In the genomic region with DNA sequence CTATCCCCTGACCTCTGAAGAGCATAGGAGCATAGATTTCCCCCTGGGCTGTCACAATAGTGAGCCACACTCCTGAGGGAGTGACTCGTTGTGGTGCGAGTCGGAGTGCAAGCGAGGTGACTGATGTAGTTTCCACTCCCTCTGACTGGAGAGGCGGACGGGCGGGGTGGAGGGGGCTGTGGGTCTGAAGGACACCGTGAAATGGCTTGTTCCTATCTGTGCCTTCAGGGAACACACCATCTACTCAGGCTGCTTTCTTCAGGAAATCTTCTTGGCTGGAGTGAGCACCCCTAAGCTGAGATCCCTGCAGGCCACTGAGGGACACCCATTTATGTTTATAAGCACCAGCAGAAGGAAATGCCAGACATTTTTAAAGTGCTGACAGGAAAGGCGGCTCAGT, we compare ENCODE assay signal across 10 mouse cellular contexts. TPM values are rescaled to one million over a fixed set of nuclear protein-coding genes. Genes with fewer than 3 reads are reported as not detected.
DNase-seq lines count a peak whose midpoint lies in the region; ATAC-seq and TF ChIP-seq lines count a peak whose summit lies in the region.
"Had no signal": no experiment of that assay in that cellular context is flagged by ENCODE, and none has a peak within 500 bp of the region (broad histone marks: within the 10 kb centered on the region; RNA-seq: fewer than 3 reads in every experiment).

No protein-coding gene starts in this region.

- peak overlapping the region; percentile 75 for H3K4me3 ChIP-seq in forebrain, embryonic 15.5 days
- peak overlapping the region; percentile 42; the same call in 1 of the 2 replicates for H3K4me3 ChIP-seq in limb, embryonic 10.5 days
- H3K4me3 ChIP-seq in stomach, postnatal 0 days (ENCODE audit: low read depth, low read length): no peak overlapping the region; the same call in 1 of the 2 replicates

- WGBS in forebrain, embryonic 15.5 days: 20% methylated on average over 9 of the region's 9 CpGs
- 7% methylated on average over 9 of the region's 9 CpGs for WGBS in limb, embryonic 10.5 days
- WGBS in stomach, postnatal 0 days: 27% methylated on average over 9 of the region's 9 CpGs

- no peaks in the 10 kb centered on the region; the same call in 1 of the 2 replicates for H3K36me3 ChIP-seq in forebrain, embryonic 15.5 days
- no peaks in the 10 kb centered on the region for H3K36me3 ChIP-seq in limb, embryonic 10.5 days
- no peaks in the 10 kb centered on the region for H3K36me3 ChIP-seq in stomach, postnatal 0 days (ENCODE audit: control insufficient read depth, insufficient read depth, low read length)

- peak; percentile 66 for DNase-seq in cerebellum, adult 11-12 months
- DNase-seq in cerebellum, adult 11 months: no peak
- peak; percentile 50 for DNase-seq in adrenal gland, postnatal 25 days
- DNase-seq in limb, embryonic 10.5 days (ENCODE audit: low spot score): no peak
- DNase-seq in stomach, postnatal 0 days (ENCODE audit: low spot score): no peak
- DNase-seq in urinary bladder, postnatal 10 days (ENCODE audit: low spot score): no peak

- peak; percentile 45; the same call in 1 of the 2 replicates for ATAC-seq in forebrain, embryonic 15.5 days (replicated peaks)
- no peak for ATAC-seq in stomach, postnatal 0 days (ENCODE audit: low FRiP score, low TSS enrichment)
- ATAC-seq in activated CD4-positive, CD25-positive, alpha-beta regulatory T cell, adult 4 months: no peak

- H3K27ac ChIP-seq in forebrain, embryonic 15.5 days (replicated peaks): peak overlapping the region; percentile 85
- H3K27ac ChIP-seq in limb, embryonic 10.5 days: no peak overlapping the region
- no peak overlapping the region for H3K27ac ChIP-seq in stomach, postnatal 0 days (replicated peaks)
- H3K27ac ChIP-seq: liver, embryonic 14.5 days had no signal

- no peak for TF ChIP-seq EP300 in stomach, postnatal 0 days (optimal IDR thresholded peaks at IDR 0.05)

- H3K4me1 ChIP-seq in forebrain, embryonic 15.5 days: peaks cover 35% of the 10 kb centered on the region
- peaks cover 16% of the 10 kb centered on the region for H3K4me1 ChIP-seq in limb, embryonic 10.5 days
- H3K4me1 ChIP-seq in stomach, postnatal 0 days (replicated peaks; ENCODE audit: control insufficient read depth, insufficient read depth): no peaks in the 10 kb centered on the region

- no peaks in the 10 kb centered on the region for H3K9me3 ChIP-seq in forebrain, embryonic 15.5 days
- no peaks in the 10 kb centered on the region for H3K9me3 ChIP-seq in limb, embryonic 10.5 days (replicated peaks)
- H3K9me3 ChIP-seq in stomach, postnatal 0 days (ENCODE audit: control insufficient read depth, low read length): no peaks in the 10 kb centered on the region

- TF ChIP-seq CTCF in stomach, postnatal 0 days (IDR thresholded peaks at IDR 0.05; ENCODE audit: low read depth): no peak

- H3K27me3 ChIP-seq in forebrain, embryonic 15.5 days: no peaks in the 10 kb centered on the region
- H3K27me3 ChIP-seq in limb, embryonic 10.5 days (ENCODE audit: low read depth, poor library complexity, severe bottlenecking): peaks cover 38% of the 10 kb centered on the region
- H3K27me3 ChIP-seq in stomach, postnatal 0 days (ENCODE audit: control insufficient read depth, insufficient read depth, low read length): peaks cover 2% of the 10 kb centered on the region; the same call in 1 of the 2 replicates

- H3K4me2 ChIP-seq in forebrain, embryonic 15.5 days (replicated peaks): peak overlapping the region; percentile 72
- peak overlapping the region; percentile 44; the same call in 1 of the 2 replicates for H3K4me2 ChIP-seq in stomach, postnatal 0 days (replicated peaks; ENCODE audit: low read depth)

- H3K9ac ChIP-seq in forebrain, embryonic 15.5 days (replicated peaks): peak overlapping the region; percentile 89
- H3K9ac ChIP-seq in stomach, postnatal 0 days (ENCODE audit: low read length): no peak overlapping the region
- H3K9ac ChIP-seq: liver, embryonic 14.5 days had no signal

RNA-seq across cellular contexts. Expression of gene 4930451I11Rik, which starts 8.7 kb away (rescaled TPM):
- not detected in 2 replicates for total RNA-seq in adrenal gland, postnatal 25 days (2021)
- not detected in 2 replicates for polyA plus RNA-seq in forebrain, embryonic 15.5 days (2015; fragmentation: Nextera tagmentation; extraction: Ambion mirVana)
- polyA plus RNA-seq in limb, embryonic 10.5 days (2016; fragmentation: Nextera tagmentation; extraction: Ambion mirVana): not detected in 2 replicates
- polyA plus RNA-seq in stomach, postnatal 0 days (2015; fragmentation: Nextera tagmentation; extraction: Ambion mirVana): not detected in 2 replicates
- polyA plus RNA-seq in activated CD4-positive, CD25-positive, alpha-beta regulatory T cell, adult 4 months (2017; shearing (Covaris generic)): not detected
- polyA plus RNA-seq: C2C12; liver, embryonic 14.5 days had no signal

RNA-seq across cellular contexts. Expression of gene Doc2a, which starts 24.5 kb away (rescaled TPM):
- 0.52 and 1.9 TPM in 2 replicates for total RNA-seq in adrenal gland, postnatal 25 days (2021)
- 9.0 and 9.1 TPM in 2 replicates for polyA plus RNA-seq in forebrain, embryonic 15.5 days (2015; fragmentation: Nextera tagmentation; extraction: Ambion mirVana)
- 1.0 and 1.9 TPM in 2 replicates for polyA plus RNA-seq in limb, embryonic 10.5 days (2016; fragmentation: Nextera tagmentation; extraction: Ambion mirVana)
- 0.15 and 0.41 TPM in 2 replicates for polyA plus RNA-seq in stomach, postnatal 0 days (2015; fragmentation: Nextera tagmentation; extraction: Ambion mirVana)
- not detected for polyA plus RNA-seq in activated CD4-positive, CD25-positive, alpha-beta regulatory T cell, adult 4 months (2017; shearing (Covaris generic))
- polyA plus RNA-seq: C2C12 had no signal

RNA-seq across cellular contexts. Expression of gene Fam57b, which starts 25.3 kb away (rescaled TPM):
- 17.2 and 17.3 TPM in 2 replicates for total RNA-seq in adrenal gland, postnatal 25 days (2021)
- 35.1 and 38.1 TPM in 2 replicates for polyA plus RNA-seq in forebrain, embryonic 15.5 days (2015; fragmentation: Nextera tagmentation; extraction: Ambion mirVana)
- 0.20 and 0.21 TPM in 2 replicates for polyA plus RNA-seq in limb, embryonic 10.5 days (2016; fragmentation: Nextera tagmentation; extraction: Ambion mirVana)
- 0.57 and 0.59 TPM in 2 replicates for polyA plus RNA-seq in stomach, postnatal 0 days (2015; fragmentation: Nextera tagmentation; extraction: Ambion mirVana)
- polyA plus RNA-seq in activated CD4-positive, CD25-positive, alpha-beta regulatory T cell, adult 4 months (2017; shearing (Covaris generic)): not detected

RNA-seq across cellular contexts. Expression of gene Ppp4c, which starts 30.4 kb away (rescaled TPM):
- total RNA-seq in adrenal gland, postnatal 25 days (2021): 91.5 and 101 TPM in 2 replicates
- 215 TPM in 2 replicates for polyA plus RNA-seq in forebrain, embryonic 15.5 days (2015; fragmentation: Nextera tagmentation; extraction: Ambion mirVana)
- polyA plus RNA-seq in limb, embryonic 10.5 days (2016; fragmentation: Nextera tagmentation; extraction: Ambion mirVana): 450 and 462 TPM in 2 replicates
- polyA plus RNA-seq in stomach, postnatal 0 days (2015; fragmentation: Nextera tagmentation; extraction: Ambion mirVana): 118 and 122 TPM in 2 replicates
- 100 to 1,000 TPM; 133 to 149 TPM for polyA plus RNA-seq in activated CD4-positive, CD25-positive, alpha-beta regulatory T cell, adult 4 months (2017; shearing (Covaris generic))

RNA-seq across cellular contexts. Expression of gene Hirip3, which starts 39.0 kb away (rescaled TPM):
- total RNA-seq in adrenal gland, postnatal 25 days (2021): 23.2 and 39.1 TPM in 2 replicates
- polyA plus RNA-seq in forebrain, embryonic 15.5 days (2015; fragmentation: Nextera tagmentation; extraction: Ambion mirVana): 30.7 and 31.8 TPM in 2 replicates
- 51.9 and 57.2 TPM in 2 replicates for polyA plus RNA-seq in limb, embryonic 10.5 days (2016; fragmentation: Nextera tagmentation; extraction: Ambion mirVana)
- 5.7 and 7.6 TPM in 2 replicates for polyA plus RNA-seq in stomach, postnatal 0 days (2015; fragmentation: Nextera tagmentation; extraction: Ambion mirVana)
- 10 to 100 TPM; 10.5 to 18.4 TPM for polyA plus RNA-seq in activated CD4-positive, CD25-positive, alpha-beta regulatory T cell, adult 4 months (2017; shearing (Covaris generic))

Comparison
In these comparisons a context has a peak if more than half of its experiments do, and no peak if none do; other contexts are left out.
1. DNase-seq: peak in cerebellum, adult 11-12 months (single experiment) and adrenal gland, postnatal 25 days (single experiment); none in cerebellum, adult 11 months (single experiment), limb, embryonic 10.5 days (single experiment), stomach, postnatal 0 days (single experiment) and urinary bladder, postnatal 10 days (single experiment).
2. RNA of gene Fam57b, which starts 25.3 kb away (polyA plus RNA-seq): 35.1 to 38.1 TPM in forebrain, embryonic 15.5 days; 0.57 to 0.59 TPM in stomach, postnatal 0 days, 0.20 to 0.21 TPM in limb, embryonic 10.5 days and not detected in activated CD4-positive, CD25-positive, alpha-beta regulatory T cell, adult 4 months; every median in the first group is over 10 times any median in the second.